Mouse (Mus musculus): Measurements from ENCODE around the gene Nup205.

Nup205 gene

GRCm38 (mm10) chr6:35251807-35252476 is 74.7 kb downstream of the Nup205 start:
- DNase-seq = no peak

- peak; percentile 97 for DNase-seq
Measured at GRCm38 (mm10) chr6:35252477-35253346, 75.5 kb downstream of the Nup205 start.

- peak; percentile 32 for DNase-seq
Measured at GRCm38 (mm10) chr6:35253474-35253873, 76.3 kb downstream of the Nup205 start.

- DNase-seq = peak; percentile 81
Measured at GRCm38 (mm10) chr6:35254136-35254904, 77.1 kb downstream of the Nup205 start.

GRCm38 (mm10) chr6:35255017-35255416 is 77.8 kb downstream of the Nup205 start:
- DNase-seq = peak; percentile 68

GRCm38 (mm10) chr6:35256691-35257090 is 79.5 kb downstream of the Nup205 start:
- peak; percentile 82 for DNase-seq

GRCm38 (mm10) chr6:35257626-35258190 is 80.5 kb downstream of the Nup205 start:
- no peak for DNase-seq

GRCm38 (mm10) chr6:35258922-35259321 is 81.7 kb downstream of the Nup205 start:
- DNase-seq = no peak

- DNase-seq = no peak
Measured at GRCm38 (mm10) chr6:35259526-35259925, 82.3 kb downstream of the Nup205 start.

- DNase-seq = no peak
Measured at GRCm38 (mm10) chr6:35260531-35260930, 83.3 kb downstream of the Nup205 start.

- DNase-seq = no peak
Measured at GRCm38 (mm10) chr6:35265580-35266278, 88.5 kb downstream of the Nup205 start.

- DNase-seq = no peak
Measured at GRCm38 (mm10) chr6:35268711-35269110, 91.5 kb downstream of the Nup205 start.

- peak; percentile 35 for DNase-seq
Measured at GRCm38 (mm10) chr6:35269643-35270042, 92.4 kb downstream of the Nup205 start.

GRCm38 (mm10) chr6:35271094-35271855 is 94.1 kb downstream of the Nup205 start:
- no peak for DNase-seq

GRCm38 (mm10) chr6:35271868-35272765 is 94.9 kb downstream of the Nup205 start:
- no peak for DNase-seq

GRCm38 (mm10) chr6:35273391-35274082 is 96.3 kb downstream of the Nup205 start:
- no peak for DNase-seq

GRCm38 (mm10) chr6:35277903-35278587 is 100.8 kb downstream of the Nup205 start:
- no peak for DNase-seq

- DNase-seq = no peak
Measured at GRCm38 (mm10) chr6:35279306-35279705, 102.1 kb downstream of the Nup205 start.

GRCm38 (mm10) chr6:35288114-35288761 is 111.0 kb downstream of the Nup205 start:
- no peak for DNase-seq

All from liver (tissue).